Mouse (Mus musculus): ENCODE data around the gene Xlr4b. TPM values are rescaled to one million over a fixed set of nuclear protein-coding genes. Genes with fewer than 3 reads are reported as not detected.
"Not testable (repeated sequence)": the region's sequence is repeated elsewhere in the genome, so short reads cannot be mapped to it uniquely, and the experiment has no call there.

The Xlr4b gene
- polyA plus RNA-seq (2016; fragmentation: Nextera tagmentation; extraction: Ambion mirVana), result 0.28 and 0.93 TPM in 2 replicates

DNA sequence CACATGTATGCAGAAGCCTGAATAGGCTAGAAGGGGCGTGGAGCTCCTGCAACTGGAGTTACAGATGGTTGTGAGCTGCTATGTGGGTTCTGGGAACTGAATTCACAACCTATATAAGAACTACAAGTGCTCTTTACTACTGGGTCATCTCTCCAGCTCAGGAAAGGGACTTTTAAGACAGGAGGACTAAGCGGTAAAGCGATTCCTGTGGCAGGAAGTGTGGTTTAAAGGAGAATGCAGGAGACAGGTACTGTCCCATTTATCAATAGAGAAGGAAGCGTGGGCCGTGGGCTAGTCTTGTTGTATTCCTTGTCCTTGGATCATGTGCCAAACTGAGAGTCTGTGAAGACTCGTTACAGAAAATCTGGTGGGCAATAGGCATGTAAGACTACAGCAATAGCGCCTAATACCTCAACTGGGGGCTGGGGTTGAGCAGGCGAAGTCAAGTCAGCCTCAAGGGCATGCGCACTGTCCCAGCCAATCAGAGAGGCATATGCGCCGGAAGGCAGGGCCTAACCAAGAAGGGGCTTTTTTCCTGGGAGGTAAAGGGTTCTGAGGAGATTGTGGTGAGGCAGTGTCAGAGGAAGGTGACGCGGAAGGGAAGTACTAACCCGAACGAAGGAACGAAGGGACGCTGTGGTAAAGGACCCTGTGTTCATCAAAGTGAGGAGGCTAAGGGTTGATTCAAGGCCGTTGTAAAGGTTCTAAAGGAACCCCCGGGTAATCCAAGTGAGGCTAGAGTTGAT, at the start of gene Xlr4b:
TSS of gene Xlr4b (plus strand) at position 515 of the 746 bp plus-strand sequence.
- 84% methylated on average over 19 of the region's 19 CpGs for WGBS
- not testable (repeated sequence) for H3K9ac ChIP-seq; H3K27me3 ChIP-seq; H3K27ac ChIP-seq; H3K36me3 ChIP-seq (replicated peaks); H3K4me2 ChIP-seq; H3K9me3 ChIP-seq; H3K4me1 ChIP-seq; ATAC-seq (ENCODE audit: low FRiP score); H3K4me3 ChIP-seq (replicated peaks)

DNA sequence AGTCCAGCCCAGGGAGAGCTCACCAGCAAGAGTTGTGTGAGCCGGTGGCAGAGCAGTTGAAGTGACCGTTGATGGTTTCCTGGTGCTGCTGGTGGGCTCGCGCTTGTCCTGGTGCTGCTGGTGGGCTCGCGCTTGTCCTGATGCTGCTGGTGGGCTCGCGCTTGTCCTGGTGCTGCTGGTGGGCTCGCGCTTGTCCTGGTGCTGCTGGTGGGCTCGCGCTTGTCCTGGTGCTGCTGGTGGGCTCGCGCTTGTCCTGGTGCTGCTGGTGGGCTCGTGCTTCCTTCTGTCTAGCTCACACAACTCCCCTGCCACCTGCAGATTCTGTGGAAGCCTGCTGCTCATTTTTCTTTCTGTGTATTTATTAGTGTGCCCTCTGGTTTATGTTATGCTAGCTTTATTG, 37.2 kb upstream of the Xlr4b start, which contains the start of gene Spin2d:
TSS of gene Spin2d (minus strand) at position 101 of the 400 bp plus-strand sequence.
- not testable (repeated sequence) for ATAC-seq (ENCODE audit: low FRiP score); H3K9me3 ChIP-seq; H3K4me2 ChIP-seq; H3K4me3 ChIP-seq (replicated peaks); H3K27ac ChIP-seq; H3K27me3 ChIP-seq; H3K9ac ChIP-seq; H3K36me3 ChIP-seq (replicated peaks); H3K4me1 ChIP-seq
- WGBS, result 83% methylated on average over 5 of the region's 15 CpGs

DNA sequence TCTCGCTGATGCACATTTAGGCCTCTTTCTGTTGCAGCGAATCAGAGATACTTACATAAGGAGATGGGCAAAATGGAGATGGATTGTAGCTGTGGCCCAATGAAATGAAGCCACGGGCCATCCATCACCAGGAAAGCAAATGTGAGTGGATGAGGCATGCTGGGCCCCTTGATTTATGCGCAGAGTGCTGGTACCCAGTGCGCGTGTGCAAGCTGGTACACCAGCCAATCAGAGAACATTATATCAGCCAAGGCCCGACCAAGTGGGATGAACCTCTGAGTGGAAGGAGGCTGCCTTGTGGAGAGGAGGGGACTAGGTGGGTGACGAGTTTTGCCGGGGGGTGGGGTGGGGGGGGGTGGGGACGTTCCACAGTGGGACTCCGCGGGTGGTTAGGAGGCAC, 22.2 kb upstream of the Xlr4b start, which contains the start of gene Xlr3b:
TSS of gene Xlr3b (plus strand) at position 274 of the 400 bp plus-strand sequence.
- not testable (repeated sequence) for H3K4me3 ChIP-seq (replicated peaks); H3K27ac ChIP-seq; H3K27me3 ChIP-seq; H3K36me3 ChIP-seq (replicated peaks); H3K9me3 ChIP-seq; H3K4me1 ChIP-seq; H3K4me2 ChIP-seq; ATAC-seq (ENCODE audit: low FRiP score); H3K9ac ChIP-seq
- WGBS, result 74% methylated on average over 11 of the region's 12 CpGs

DNA sequence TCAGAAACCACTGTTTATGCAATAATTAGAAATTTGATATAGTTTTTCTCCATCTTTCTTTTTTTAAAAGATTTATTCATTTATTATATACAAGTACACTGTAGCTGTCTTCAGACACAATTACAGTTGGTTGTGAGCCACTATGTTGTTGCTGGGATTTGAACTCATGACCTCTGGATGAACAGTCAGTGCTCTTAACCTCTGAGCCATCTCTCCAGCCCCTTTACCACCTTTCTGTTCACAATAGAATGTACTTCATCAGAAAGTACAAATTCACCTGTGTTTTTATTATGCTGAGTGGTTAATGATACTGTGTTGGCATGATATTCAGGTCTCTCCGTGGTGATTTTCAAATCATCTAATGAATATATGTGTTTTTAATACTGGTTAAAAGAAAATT, 11.2 kb downstream of the Xlr4b start:
- no peak overlapping the region for H3K4me3 ChIP-seq (replicated peaks)
- no peak for ATAC-seq (ENCODE audit: low FRiP score)
- H3K9ac ChIP-seq, result no peak overlapping the region
- H3K4me1 ChIP-seq, result peaks cover 5% of the 10 kb centered on the region; the same call in 1 of the 2 replicates
- 42% methylated on average over 1 of the region's 1 CpGs for WGBS
- no peak overlapping the region for H3K4me2 ChIP-seq
- no peaks in the 10 kb centered on the region for H3K36me3 ChIP-seq (replicated peaks)
- H3K9me3 ChIP-seq, result no peaks in the 10 kb centered on the region
- H3K27me3 ChIP-seq, result peaks cover 5% of the 10 kb centered on the region; the same call in 1 of the 2 replicates
- no peak overlapping the region for H3K27ac ChIP-seq

DNA sequence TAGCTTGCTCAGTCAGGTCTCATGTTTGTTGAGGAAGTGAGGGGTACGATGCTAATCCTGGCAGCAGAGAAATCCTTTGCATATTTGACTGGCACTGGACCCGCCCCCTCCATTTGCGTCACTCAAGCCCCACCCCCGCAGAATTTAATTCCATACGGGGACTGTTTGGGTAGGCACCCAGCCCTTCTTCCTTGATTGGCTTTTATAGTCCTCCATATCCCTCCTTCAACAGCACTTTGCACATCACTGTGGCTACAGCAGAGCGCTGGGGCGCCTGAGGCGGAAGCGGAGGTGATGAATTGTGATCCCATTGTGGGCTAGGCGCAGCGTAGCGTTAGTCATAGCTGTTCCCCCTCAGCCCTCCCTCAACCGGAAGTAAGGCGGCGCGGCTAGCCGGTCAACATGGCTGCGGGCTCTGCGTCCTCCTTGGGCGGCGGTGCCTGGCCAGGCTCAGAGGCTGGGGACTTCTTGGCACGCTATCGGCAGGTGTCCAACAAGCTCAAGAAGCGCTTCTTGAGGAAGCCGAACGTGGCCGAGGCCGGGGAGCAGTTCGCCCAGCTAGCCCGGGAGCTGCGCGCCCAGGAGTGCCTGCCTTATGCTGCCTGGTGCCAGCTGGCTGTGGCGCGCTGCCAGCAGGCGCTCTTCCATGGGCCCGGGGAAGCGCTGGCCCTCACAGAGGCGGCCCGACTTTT, 13.9 kb downstream of the Xlr4b start, which contains the start of gene F8a:
TSS of gene F8a (plus strand) at position 378 of the 692 bp plus-strand sequence.
- H3K27ac ChIP-seq, result peak within 1 kb of the TSS; percentile 95
- H3K27me3 ChIP-seq, result peaks cover 5% of the 10 kb centered on the region; the same call in 1 of the 2 replicates
- peak within 1 kb of the TSS; percentile 64 for H3K4me3 ChIP-seq (replicated peaks)
- WGBS, result 14% methylated on average over 37 of the region's 39 CpGs
- peaks cover 5% of the 10 kb centered on the region; the same call in 1 of the 2 replicates for H3K4me1 ChIP-seq
- ATAC-seq (ENCODE audit: low FRiP score), result peak; percentile 94
- H3K9me3 ChIP-seq, result no peaks in the 10 kb centered on the region
- H3K4me2 ChIP-seq, result peak within 1 kb of the TSS; percentile 78
- H3K9ac ChIP-seq, result peak within 1 kb of the TSS; percentile 71
- no peaks in the 10 kb centered on the region for H3K36me3 ChIP-seq (replicated peaks)

DNA sequence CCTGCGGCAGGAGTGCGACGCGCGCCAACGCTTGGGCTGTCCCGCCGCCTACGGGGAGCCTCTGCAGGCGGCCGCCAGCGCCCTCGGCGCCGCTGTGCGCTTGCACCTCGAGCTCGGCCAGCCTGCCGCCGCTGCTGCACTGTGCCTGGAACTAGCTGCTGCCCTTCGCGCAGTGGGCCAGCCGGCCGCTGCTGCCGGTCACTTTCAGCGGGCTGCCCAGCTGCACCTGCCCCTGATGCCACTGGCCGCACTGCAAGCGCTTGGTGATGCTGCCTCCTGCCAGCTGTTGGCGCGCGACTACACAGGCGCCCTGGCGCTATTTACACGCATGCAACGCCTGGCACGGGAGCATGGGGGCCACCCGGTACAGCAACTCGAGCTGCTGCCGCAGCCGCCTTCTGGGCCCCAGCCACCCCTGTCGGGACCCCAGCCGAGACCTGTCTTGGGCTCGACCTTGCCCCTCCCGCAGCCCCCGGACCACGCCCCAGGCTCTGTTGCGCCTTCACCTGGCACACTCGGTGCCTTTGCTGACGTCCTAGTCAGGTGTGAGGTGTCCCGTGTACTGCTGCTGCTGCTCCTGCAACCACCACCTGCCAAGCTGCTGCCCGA, 14.6 kb downstream of the Xlr4b start:
- H3K27ac ChIP-seq, result peak overlapping the region; percentile 95
- H3K4me2 ChIP-seq, result peak overlapping the region; percentile 78
- H3K27me3 ChIP-seq, result peaks cover 5% of the 10 kb centered on the region; the same call in 1 of the 2 replicates
- no peaks in the 10 kb centered on the region for H3K36me3 ChIP-seq (replicated peaks)
- 16% methylated on average over 42 of the region's 51 CpGs for WGBS
- H3K4me1 ChIP-seq, result peaks cover 5% of the 10 kb centered on the region; the same call in 1 of the 2 replicates
- no peaks in the 10 kb centered on the region for H3K9me3 ChIP-seq
- H3K9ac ChIP-seq, result peak overlapping the region; percentile 71
- H3K4me3 ChIP-seq (replicated peaks), result peak overlapping the region; percentile 64
- peak; percentile 62 for ATAC-seq (ENCODE audit: low FRiP score)

DNA sequence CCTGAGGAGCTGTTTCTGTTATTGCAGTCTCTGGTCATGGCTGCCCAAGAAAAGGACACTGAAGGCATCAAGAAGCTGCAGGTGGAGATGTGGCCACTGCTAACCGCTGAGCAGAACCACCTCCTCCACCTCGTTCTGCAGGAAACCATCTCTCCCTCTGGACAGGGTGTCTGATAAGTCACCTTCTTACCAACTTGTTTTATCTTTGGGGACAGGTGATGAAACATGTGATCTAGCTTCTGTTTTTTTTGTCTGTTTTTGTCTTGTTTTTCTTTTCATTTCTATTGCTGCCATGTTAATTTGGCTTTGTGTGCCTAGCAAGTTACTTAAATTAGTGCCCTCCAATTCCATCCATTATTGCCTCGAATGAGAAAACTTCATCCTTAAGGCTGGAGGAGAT, 15.2 kb downstream of the Xlr4b start:
- no peaks in the 10 kb centered on the region for H3K9me3 ChIP-seq
- peak overlapping the region; percentile 71 for H3K9ac ChIP-seq
- H3K4me1 ChIP-seq, result peaks cover 5% of the 10 kb centered on the region; the same call in 1 of the 2 replicates
- H3K36me3 ChIP-seq (replicated peaks), result no peaks in the 10 kb centered on the region
- H3K27ac ChIP-seq, result peak overlapping the region; percentile 95; the same call in 1 of the 2 replicates
- peak overlapping the region; percentile 64 for H3K4me3 ChIP-seq (replicated peaks)
- H3K4me2 ChIP-seq, result peak overlapping the region; percentile 78
- ATAC-seq (ENCODE audit: low FRiP score), result no peak
- H3K27me3 ChIP-seq, result peaks cover 5% of the 10 kb centered on the region; the same call in 1 of the 2 replicates
- WGBS, result 39% methylated on average over 3 of the region's 3 CpGs

DNA sequence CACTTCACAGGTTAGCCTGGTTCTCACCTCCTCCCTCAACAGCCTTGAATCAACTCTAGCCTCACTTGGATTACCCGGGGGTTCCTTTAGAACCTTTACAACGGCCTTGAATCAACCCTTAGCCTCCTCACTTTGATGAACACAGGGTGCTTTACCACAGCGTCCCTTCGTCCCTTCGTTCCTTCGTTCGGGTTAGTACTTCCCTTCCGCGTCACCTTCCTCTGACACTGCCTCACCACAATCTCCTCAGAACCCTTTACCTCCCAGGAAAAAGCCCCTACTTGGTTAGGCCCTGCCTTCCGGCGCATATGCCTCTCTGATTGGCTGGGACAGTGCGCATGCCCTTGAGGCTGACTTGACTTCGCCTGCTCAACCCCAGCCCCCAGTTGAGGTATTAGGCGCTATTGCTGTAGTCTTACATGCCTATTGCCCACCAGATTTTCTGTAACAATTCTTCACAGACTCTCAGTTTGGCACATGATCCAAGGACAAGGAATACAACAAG, 28.7 kb downstream of the Xlr4b start, which contains the start of gene Xlr4c:
TSS of gene Xlr4c (minus strand) at position 310 of the 505 bp plus-strand sequence.
- not testable (repeated sequence) for H3K4me1 ChIP-seq

DNA sequence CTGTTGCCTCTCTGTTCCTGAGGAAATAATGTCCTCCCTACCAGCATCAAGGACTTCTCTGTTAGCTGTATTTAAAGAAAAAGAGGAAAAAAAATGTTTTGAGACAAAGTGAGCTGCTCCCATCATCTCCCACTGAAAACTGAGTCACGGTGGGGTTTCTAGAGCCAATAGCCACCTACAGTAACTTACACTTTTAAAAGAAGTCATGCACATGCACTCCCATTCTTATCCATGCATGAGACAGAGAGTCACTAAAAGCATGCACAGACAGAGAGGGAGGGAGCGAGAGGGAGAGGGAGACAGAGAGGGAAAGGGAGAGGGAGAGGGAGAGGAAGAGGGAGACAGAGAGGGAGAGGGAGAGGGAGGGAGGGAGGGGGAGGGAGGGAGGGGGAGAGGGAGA, 48.3 kb downstream of the Xlr4b start:
- not testable (repeated sequence) for H3K27me3 ChIP-seq; H3K9me3 ChIP-seq; H3K36me3 ChIP-seq (replicated peaks); H3K9ac ChIP-seq; H3K27ac ChIP-seq; H3K4me2 ChIP-seq; ATAC-seq (ENCODE audit: low FRiP score); H3K4me3 ChIP-seq (replicated peaks); H3K4me1 ChIP-seq
- 70% methylated on average over 1 of the region's 2 CpGs for WGBS

More for the DNA sequence above, 28.7 kb downstream of the Xlr4b start, which contains the start of gene Xlr4c:
- H3K9ac ChIP-seq; H3K27ac ChIP-seq; H3K4me2 ChIP-seq; H3K27me3 ChIP-seq; H3K4me3 ChIP-seq (replicated peaks); ATAC-seq (ENCODE audit: low FRiP score); H3K36me3 ChIP-seq (replicated peaks); H3K9me3 ChIP-seq: not testable (repeated sequence)
- 88% methylated on average over 13 of the region's 14 CpGs for WGBS

DNA sequence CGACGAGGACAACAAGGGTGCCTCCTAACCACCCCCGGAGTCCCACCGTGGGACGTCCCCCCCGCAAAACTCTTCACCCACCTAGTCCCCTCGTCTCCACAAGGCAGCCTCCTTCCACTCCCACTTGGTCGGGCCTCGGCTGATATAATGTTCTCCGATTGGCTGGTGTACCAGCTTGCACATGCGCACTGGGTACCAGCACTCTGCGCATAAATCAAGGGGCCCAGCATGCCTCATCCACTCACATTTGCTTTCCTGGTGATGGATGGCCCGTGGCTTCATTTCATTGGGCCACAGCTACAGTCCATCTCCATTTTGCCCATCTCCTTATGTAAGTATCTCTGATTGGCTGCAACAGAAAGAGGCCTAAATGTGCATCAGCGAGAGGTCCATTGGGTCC, 51.1 kb downstream of the Xlr4b start, which contains the start of gene Xlr3c:
TSS of gene Xlr3c (minus strand) at position 121 of the 400 bp plus-strand sequence.
- H3K4me2 ChIP-seq; H3K9ac ChIP-seq; H3K4me1 ChIP-seq; ATAC-seq (ENCODE audit: low FRiP score); H3K27me3 ChIP-seq; H3K36me3 ChIP-seq (replicated peaks); H3K4me3 ChIP-seq (replicated peaks); H3K9me3 ChIP-seq; H3K27ac ChIP-seq: not testable (repeated sequence)
- WGBS, result 89% methylated on average over 14 of the region's 14 CpGs

Data from forebrain, embryonic 12.5 days (tissue).